Mouse (Mus musculus): ENCODE results near the gene Ptges3.

DNA sequence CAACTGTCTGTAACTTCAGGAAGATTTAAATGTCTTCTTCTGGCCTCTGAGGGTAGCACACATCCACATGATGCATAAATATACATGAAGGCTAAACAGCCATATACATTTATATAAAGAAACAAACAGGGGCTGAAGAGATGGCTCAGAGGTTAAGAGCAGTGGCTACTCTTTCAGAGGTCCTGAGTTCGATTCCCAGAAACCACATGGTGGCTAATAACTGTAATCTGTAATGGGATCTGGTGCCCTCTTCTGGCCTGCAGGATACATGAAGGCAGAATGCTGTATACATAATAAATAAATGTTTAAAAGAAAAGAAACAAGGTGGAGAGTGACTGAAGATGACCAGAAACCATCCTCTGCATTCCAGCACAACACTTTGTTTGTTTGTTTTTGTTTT lies 21.7 kb downstream of the Ptges3 start:
- TF ChIP-seq CTCF (IDR thresholded peaks at IDR 0.05; ENCODE audit: control insufficient read depth, insufficient read depth, low read length), result no peak
- no peak for TF ChIP-seq POLR2A (IDR thresholded peaks at IDR 0.05; ENCODE audit: borderline replicate concordance, control insufficient read depth, low read depth, low read length)

Data from bone marrow, adult 2 months (tissue).